Mouse (Mus musculus): ENCODE results near the gene Sall2. TPM values are rescaled to one million over a fixed set of nuclear protein-coding genes. Genes with fewer than 3 reads are reported as not detected.
"Not testable (repeated sequence)": the region's sequence is repeated elsewhere in the genome, so short reads cannot be mapped to it uniquely, and the experiment has no call there.

Sall2 gene
- polyA plus RNA-seq, 1 experiment from 2014 or later, result 39.1 TPM

DNA sequence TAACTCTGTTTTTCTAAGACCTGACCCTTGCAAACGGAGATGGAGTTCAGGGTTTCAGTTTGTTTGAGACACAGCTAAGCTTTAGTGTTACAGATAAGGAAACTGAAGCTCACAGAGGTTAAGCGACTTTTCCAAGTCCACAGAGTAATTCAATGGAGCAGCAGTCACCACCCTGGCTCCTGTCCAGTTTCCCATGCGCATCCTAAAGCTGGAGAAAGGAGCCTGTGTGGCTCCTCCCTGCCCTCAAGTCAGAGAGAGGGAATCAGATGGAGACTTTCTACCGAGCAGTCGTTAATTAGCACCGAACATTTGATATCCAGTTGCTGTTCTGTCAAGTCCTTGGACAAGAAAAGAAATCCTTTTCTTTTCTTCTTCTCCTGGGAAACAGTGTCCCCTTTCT, 9.2 kb downstream of the Sall2 start:
- no peak overlapping the region for H3K27ac ChIP-seq (ENCODE audit: low read length)
- no peak for ATAC-seq (ENCODE audit: low FRiP score, low TSS enrichment)

DNA sequence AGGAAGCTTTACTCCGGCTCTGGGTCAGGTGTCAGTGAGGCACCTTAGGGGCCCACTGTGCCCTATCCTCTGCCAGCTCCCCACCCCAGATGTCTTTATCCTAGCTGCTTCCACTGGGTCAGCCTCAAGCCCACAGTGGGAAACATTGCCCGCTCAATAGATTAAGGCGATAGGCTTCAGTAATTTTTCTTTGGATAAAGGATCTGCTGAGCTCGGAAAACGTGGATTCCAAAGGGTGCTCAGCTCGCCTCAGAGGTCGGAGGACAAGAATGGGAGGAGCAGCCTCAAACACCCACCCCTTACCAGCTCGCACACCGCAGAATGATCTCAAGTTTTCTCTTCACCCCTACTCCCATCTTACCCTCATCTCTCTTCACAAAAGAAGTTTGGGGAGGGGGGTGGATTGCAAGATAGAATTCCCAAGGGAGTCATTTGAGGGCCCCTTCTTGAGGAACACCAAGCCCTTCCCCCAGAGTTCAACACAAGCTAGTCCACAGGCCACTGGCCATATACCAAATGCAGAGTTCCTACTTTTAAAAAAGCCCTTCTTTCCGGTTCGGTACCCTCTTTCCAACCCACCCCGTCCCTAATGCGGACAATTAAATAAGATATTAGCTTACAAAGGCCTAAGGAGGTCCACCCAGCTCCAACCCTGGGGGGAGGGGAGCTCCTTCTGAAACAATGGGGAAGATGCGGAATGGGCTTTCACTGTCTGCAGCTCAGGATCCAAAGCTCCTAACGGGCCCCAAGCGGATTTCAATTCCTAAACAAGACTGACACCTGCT, 11.9 kb downstream of the Sall2 start:
- WGBS, result 7% methylated on average over 16 of the region's 16 CpGs
- Histone ChIP-seq H3K27me3 (ENCODE audit: insufficient read depth, low read length) (no peaks in the 10 kb centered on the region), H3K4me2 (replicated peaks; ENCODE audit: low read depth, low read length) (peak overlapping the region; percentile 72), H3K27ac (ENCODE audit: low read length) (peak overlapping the region; percentile 97), H3K4me3 (ENCODE audit: low read length) (peak overlapping the region; percentile 88), H3K9ac (replicated peaks; ENCODE audit: low read length) (peak overlapping the region; percentile 94), H3K9me3 (ENCODE audit: low read length) (no peaks in the 10 kb centered on the region), H3K36me3 (ENCODE audit: insufficient read depth, low read length) (peaks cover 33% of the 10 kb centered on the region), H3K4me1 (ENCODE audit: insufficient read depth, low read length) (peaks cover 37% of the 10 kb centered on the region)
- peak; percentile 86 for ATAC-seq (ENCODE audit: low FRiP score, low TSS enrichment)

More for the DNA sequence above, 9.2 kb downstream of the Sall2 start:
- H3K9me3 ChIP-seq (ENCODE audit: low read length), result no peaks in the 10 kb centered on the region
- H3K9ac ChIP-seq (replicated peaks; ENCODE audit: low read length), result no peak overlapping the region
- no peak overlapping the region for H3K4me3 ChIP-seq (ENCODE audit: low read length)
- WGBS, result 21% methylated on average over 6 of the region's 6 CpGs
- no peak overlapping the region for H3K4me2 ChIP-seq (replicated peaks; ENCODE audit: low read depth, low read length)
- H3K36me3 ChIP-seq (ENCODE audit: insufficient read depth, low read length), result peaks cover 6% of the 10 kb centered on the region
- no peaks in the 10 kb centered on the region for H3K27me3 ChIP-seq (ENCODE audit: insufficient read depth, low read length)
- H3K4me1 ChIP-seq (ENCODE audit: insufficient read depth, low read length), result peaks cover 17% of the 10 kb centered on the region

DNA sequence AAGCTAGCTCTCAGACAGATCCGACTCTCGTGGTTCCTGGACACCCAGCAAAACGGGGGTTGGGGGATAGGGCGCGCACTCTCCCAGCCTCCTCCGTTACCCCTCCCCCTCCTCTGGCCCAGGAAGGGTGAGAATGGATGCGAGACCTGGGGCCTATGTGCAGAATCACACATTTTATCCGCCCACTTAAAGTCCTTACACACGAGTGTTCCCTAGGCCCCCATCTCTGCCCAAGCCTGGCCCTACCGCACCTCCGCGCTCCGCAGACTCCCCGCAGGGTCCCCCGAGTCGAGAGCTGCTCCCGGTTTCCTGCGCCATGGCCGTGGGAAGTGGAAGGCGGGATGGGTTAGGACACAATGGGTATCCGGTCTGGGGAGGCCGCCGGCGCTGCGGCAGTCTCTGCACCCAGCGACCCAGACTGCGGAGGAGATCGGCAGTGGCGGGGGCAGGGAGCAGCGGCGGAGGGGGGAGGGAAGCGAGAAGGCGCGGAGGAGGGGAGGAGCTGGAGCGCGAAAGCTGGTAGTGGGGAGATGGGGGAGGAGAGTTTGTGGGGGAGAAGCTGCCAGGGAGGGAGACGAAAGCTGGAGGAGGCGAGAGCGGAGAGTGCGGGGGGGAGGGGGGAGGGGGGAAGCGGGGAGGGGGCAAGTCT, 12.6 kb downstream of the Sall2 start:
- peak overlapping the region; percentile 94 for H3K9ac ChIP-seq (replicated peaks; ENCODE audit: low read length)
- ATAC-seq (ENCODE audit: low FRiP score, low TSS enrichment), result peak; percentile 87
- H3K9me3 ChIP-seq (ENCODE audit: low read length), result peaks cover under 1% of the 10 kb centered on the region; the same call in 1 of the 2 replicates
- H3K4me1 ChIP-seq (ENCODE audit: insufficient read depth, low read length), result peaks cover 39% of the 10 kb centered on the region
- H3K36me3 ChIP-seq (ENCODE audit: insufficient read depth, low read length), result peaks cover 40% of the 10 kb centered on the region
- H3K27me3 ChIP-seq (ENCODE audit: insufficient read depth, low read length), result no peaks in the 10 kb centered on the region
- peak overlapping the region; percentile 72 for H3K4me2 ChIP-seq (replicated peaks; ENCODE audit: low read depth, low read length)
- WGBS, result 0% methylated on average over 27 of the region's 41 CpGs
- peak overlapping the region; percentile 88 for H3K4me3 ChIP-seq (ENCODE audit: low read length)
- peak overlapping the region; percentile 97 for H3K27ac ChIP-seq (ENCODE audit: low read length)

DNA sequence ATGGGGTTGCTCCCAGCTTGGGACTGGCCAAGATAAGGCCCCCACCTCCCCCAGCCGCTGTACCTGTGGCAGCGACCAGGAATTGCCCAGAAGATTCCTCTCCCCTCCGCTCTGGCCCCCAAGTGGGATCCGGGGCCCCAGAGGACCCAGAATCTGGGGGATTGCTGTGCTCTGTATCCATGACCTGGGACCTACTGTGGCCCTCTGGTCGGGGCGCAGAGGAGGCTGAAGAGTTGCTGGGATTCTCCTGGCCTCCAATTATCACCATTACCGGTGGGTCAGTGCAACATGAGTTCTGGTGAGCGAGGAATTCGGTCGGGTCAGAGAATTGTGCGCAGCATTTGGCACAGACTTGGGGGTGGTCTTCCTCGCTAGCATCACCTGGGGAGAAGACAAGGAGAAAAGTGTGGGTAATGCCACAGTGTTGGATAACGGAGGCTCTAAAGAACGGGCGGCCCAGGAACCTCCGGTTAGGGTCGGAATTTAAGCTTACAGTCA, 13.2 kb downstream of the Sall2 start:
- 2% methylated on average over 17 of the region's 17 CpGs for WGBS

DNA sequence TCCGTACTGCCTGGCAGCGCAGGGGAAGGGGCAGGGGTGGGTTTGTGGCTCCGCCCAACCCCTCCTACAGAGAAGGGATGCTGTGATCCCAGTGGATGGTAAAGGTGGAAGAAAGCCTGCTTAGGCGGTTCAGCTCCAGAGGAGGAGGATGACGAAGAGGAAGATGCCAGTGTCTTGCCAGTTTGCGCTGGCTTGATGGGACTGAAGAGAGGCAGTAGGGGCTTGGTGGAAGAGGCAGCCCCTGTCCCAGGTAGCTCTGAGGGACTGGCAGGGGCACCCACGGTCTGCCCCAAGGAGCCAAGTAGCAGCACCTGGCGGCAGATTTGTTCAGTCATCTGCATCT, 13.8 kb downstream of the Sall2 start:
- Histone ChIP-seq H3K9me3 (ENCODE audit: low read length) (peaks cover 6% of the 10 kb centered on the region; the same call in 1 of the 2 replicates), H3K4me2 (replicated peaks; ENCODE audit: low read depth, low read length) (peak overlapping the region; percentile 72), H3K4me1 (ENCODE audit: insufficient read depth, low read length) (peaks cover 39% of the 10 kb centered on the region), H3K27ac (ENCODE audit: low read length) (peak overlapping the region; percentile 97), H3K27me3 (ENCODE audit: insufficient read depth, low read length) (no peaks in the 10 kb centered on the region), H3K36me3 (ENCODE audit: insufficient read depth, low read length) (peaks cover 47% of the 10 kb centered on the region), H3K9ac (replicated peaks; ENCODE audit: low read length) (peak overlapping the region; percentile 94; the same call in 1 of the 2 replicates), H3K4me3 (ENCODE audit: low read length) (peak overlapping the region; percentile 88)
- no peak for ATAC-seq (ENCODE audit: low FRiP score, low TSS enrichment)
- 46% methylated on average over 8 of the region's 8 CpGs for WGBS

More for the DNA sequence above, 13.2 kb downstream of the Sall2 start:
- Histone ChIP-seq H3K9me3 (ENCODE audit: low read length) (peaks cover 6% of the 10 kb centered on the region; the same call in 1 of the 2 replicates), H3K36me3 (ENCODE audit: insufficient read depth, low read length) (peaks cover 46% of the 10 kb centered on the region), H3K9ac (replicated peaks; ENCODE audit: low read length) (peak overlapping the region; percentile 94), H3K4me3 (ENCODE audit: low read length) (peak overlapping the region; percentile 88), H3K27me3 (ENCODE audit: insufficient read depth, low read length) (no peaks in the 10 kb centered on the region), H3K4me1 (ENCODE audit: insufficient read depth, low read length) (peaks cover 39% of the 10 kb centered on the region), H3K4me2 (replicated peaks; ENCODE audit: low read depth, low read length) (peak overlapping the region; percentile 72), H3K27ac (ENCODE audit: low read length) (peak overlapping the region; percentile 97)
- ATAC-seq (ENCODE audit: low FRiP score, low TSS enrichment), result no peak; the same call in 1 of the 2 replicates

DNA sequence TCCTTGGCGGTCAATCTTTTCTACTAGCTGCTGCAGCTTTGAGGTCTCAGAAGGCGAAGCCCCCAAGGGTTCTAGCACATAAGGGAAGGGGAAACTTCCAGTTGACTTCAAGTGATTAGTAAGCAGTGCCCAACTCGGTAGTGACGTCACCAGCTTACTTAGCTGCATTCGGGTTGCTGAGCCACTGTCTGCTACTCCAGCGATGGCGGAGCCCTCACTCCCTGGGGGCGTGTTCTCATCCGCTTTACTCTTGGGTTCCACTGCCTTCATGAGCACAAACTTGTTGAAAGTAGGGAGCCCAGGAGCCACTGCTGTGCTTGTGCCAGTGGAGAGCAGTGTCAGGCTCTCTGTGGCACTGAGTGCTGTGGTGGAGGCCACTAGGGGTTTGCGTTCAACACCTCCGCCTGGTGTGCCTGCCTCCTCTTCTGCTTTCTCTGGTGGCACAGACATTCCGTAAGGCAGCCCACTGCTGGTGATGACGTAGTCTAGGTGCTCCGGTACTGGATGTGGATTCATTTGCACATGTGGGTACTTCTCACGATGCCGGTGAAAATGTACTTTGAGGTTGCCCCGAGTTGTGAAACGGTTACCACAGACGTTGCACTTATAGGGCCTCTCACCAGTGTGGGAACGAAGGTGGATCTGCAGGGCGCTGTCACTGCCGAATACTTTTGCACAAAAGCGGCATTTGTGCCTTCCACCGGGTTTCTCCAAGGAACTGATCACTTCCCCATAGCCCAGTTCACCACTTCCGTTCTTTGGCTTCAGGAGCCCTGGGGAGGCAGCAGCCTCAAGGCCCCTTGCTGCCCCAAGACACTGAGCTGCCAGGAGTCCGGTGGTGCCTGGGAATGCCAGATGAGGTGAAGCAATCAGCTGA, 14.4 kb downstream of the Sall2 start:
- H3K27ac ChIP-seq (ENCODE audit: low read length), result no peak overlapping the region
- H3K9ac ChIP-seq (replicated peaks; ENCODE audit: low read length), result 0 out of 2 replicates have a peak overlapping the region, but pooled peaks have one; percentile 94
- 86% methylated on average over 26 of the region's 26 CpGs for WGBS
- peaks cover 47% of the 10 kb centered on the region for H3K36me3 ChIP-seq (ENCODE audit: insufficient read depth, low read length)
- no peak for ATAC-seq (ENCODE audit: low FRiP score, low TSS enrichment)
- H3K4me1 ChIP-seq (ENCODE audit: insufficient read depth, low read length), result peaks cover 39% of the 10 kb centered on the region
- H3K4me3 ChIP-seq (ENCODE audit: low read length), result peak overlapping the region; percentile 88
- no peaks in the 10 kb centered on the region for H3K27me3 ChIP-seq (ENCODE audit: insufficient read depth, low read length)
- H3K4me2 ChIP-seq (replicated peaks; ENCODE audit: low read depth, low read length), result peak overlapping the region; percentile 72
- H3K9me3 ChIP-seq (ENCODE audit: low read length), result peaks cover 6% of the 10 kb centered on the region; the same call in 1 of the 2 replicates

DNA sequence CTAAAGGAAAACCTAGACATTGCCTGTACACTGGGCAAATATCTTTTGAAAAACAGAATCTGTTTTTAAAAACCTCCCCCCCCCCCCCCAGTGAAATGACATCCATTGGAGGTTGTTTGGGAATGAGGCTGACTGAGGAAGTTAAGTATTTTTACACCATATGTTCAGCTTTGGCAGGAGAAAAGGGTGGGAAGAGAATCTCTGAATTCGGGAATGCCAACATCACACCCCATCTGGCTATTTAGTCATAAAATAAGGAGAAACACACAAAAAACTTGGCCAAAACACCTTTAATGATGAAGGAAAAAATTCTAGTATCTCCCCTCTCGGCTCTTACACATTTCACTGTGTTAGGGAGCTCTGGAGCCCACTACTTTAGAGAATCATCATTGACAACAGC, 17.7 kb downstream of the Sall2 start:
- H3K4me3 ChIP-seq (ENCODE audit: low read length), result no peak overlapping the region
- no peak for ATAC-seq (ENCODE audit: low FRiP score, low TSS enrichment)
- H3K27ac ChIP-seq (ENCODE audit: low read length), result no peak overlapping the region
- WGBS, result 95% methylated on average over 2 of the region's 2 CpGs
- no peak overlapping the region for H3K4me2 ChIP-seq (replicated peaks; ENCODE audit: low read depth, low read length)
- H3K4me1 ChIP-seq (ENCODE audit: insufficient read depth, low read length), result peaks cover 35% of the 10 kb centered on the region
- no peaks in the 10 kb centered on the region for H3K27me3 ChIP-seq (ENCODE audit: insufficient read depth, low read length)
- peaks cover 6% of the 10 kb centered on the region; the same call in 1 of the 2 replicates for H3K9me3 ChIP-seq (ENCODE audit: low read length)
- peaks cover 47% of the 10 kb centered on the region for H3K36me3 ChIP-seq (ENCODE audit: insufficient read depth, low read length)
- H3K9ac ChIP-seq (replicated peaks; ENCODE audit: low read length), result no peak overlapping the region

DNA sequence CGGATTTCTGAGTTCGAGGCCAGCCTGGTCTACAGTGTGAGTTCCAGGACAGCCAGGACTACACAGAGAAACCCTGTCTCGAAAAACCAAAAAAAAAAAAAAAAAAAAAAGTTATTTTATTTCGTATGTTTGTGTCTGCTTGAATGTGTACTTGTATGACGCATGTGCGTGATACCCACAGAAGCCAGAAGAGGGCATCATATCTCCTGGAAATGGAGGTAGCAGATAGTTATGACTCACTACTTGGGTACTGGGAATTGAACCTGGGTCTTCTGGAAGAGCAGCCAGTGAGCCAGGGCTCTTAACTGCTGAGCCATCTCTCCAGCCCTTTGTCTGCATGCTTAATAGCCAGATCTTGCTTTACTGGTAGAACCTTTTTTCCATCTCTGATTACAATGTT, 18.2 kb downstream of the Sall2 start:
- not testable (repeated sequence) for H3K9me3 ChIP-seq (ENCODE audit: low read length); H3K9ac ChIP-seq (replicated peaks; ENCODE audit: low read length); H3K4me2 ChIP-seq (replicated peaks; ENCODE audit: low read depth, low read length); H3K4me3 ChIP-seq (ENCODE audit: low read length); ATAC-seq (ENCODE audit: low FRiP score, low TSS enrichment); H3K27me3 ChIP-seq (ENCODE audit: insufficient read depth, low read length); H3K27ac ChIP-seq (ENCODE audit: low read length)
- Histone ChIP-seq H3K4me1 (ENCODE audit: insufficient read depth, low read length) (peaks cover 35% of the 10 kb centered on the region), H3K36me3 (ENCODE audit: insufficient read depth, low read length) (peaks cover 47% of the 10 kb centered on the region)
- 96% methylated on average over 5 of the region's 6 CpGs for WGBS

DNA sequence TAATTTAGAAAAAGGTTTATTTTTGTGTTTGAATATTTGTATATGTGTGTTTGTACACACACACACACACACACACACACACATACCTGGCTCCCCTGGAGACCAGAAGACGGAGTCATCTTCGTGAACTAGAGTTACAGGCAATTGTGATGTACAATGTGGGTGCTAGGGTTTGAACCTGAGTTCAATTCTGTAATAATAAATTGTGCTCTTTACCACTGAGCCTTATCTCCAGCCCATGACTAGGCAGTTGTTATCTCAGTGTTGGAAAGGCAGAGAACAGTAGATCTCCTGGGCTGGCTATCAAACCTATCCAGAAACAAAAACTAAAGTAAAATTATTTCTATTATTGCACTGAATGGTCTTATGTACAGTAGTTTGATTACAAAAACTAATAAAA, 22.5 kb downstream of the Sall2 start:
- H3K27me3 ChIP-seq (ENCODE audit: insufficient read depth, low read length), result no peaks in the 10 kb centered on the region
- H3K4me1 ChIP-seq (ENCODE audit: insufficient read depth, low read length), result peaks cover 8% of the 10 kb centered on the region; the same call in 1 of the 2 replicates
- no peak overlapping the region for H3K4me3 ChIP-seq (ENCODE audit: low read length)
- WGBS, result 91% methylated on average over 2 of the region's 2 CpGs
- peaks cover 8% of the 10 kb centered on the region for H3K36me3 ChIP-seq (ENCODE audit: insufficient read depth, low read length)
- H3K27ac ChIP-seq (ENCODE audit: low read length), result no peak overlapping the region
- H3K9ac ChIP-seq (replicated peaks; ENCODE audit: low read length), result no peak overlapping the region
- no peak for ATAC-seq (ENCODE audit: low FRiP score, low TSS enrichment)
- H3K9me3 ChIP-seq (ENCODE audit: low read length), result peaks cover 6% of the 10 kb centered on the region; the same call in 1 of the 2 replicates
- no peak overlapping the region for H3K4me2 ChIP-seq (replicated peaks; ENCODE audit: low read depth, low read length)
